Mouse (Mus musculus): ENCODE results near the gene Gipc2.

The Gipc2 gene

GRCm38 (mm10) chr3:152076088-152076487 lies 89.9 kb downstream of the Gipc2 start:
- no peak for DNase-seq (ENCODE audit: low spot score in 2 of 2)

GRCm38 (mm10) chr3:152069001-152069400 lies 97.0 kb downstream of the Gipc2 start:
- no peak for DNase-seq (ENCODE audit: low spot score in 2 of 2)

GRCm38 (mm10) chr3:152068311-152068710 lies 97.7 kb downstream of the Gipc2 start:
- no peak for DNase-seq (ENCODE audit: low spot score in 2 of 2)

- no peak for DNase-seq (ENCODE audit: low spot score in 2 of 2)
Measured at GRCm38 (mm10) chr3:152066696-152067095, 99.3 kb downstream of the Gipc2 start.

GRCm38 (mm10) chr3:152065806-152066205 lies 100.2 kb downstream of the Gipc2 start:
- no peak for DNase-seq (ENCODE audit: low spot score in 2 of 2)

- no peak for DNase-seq (ENCODE audit: low spot score in 2 of 2)
Measured at GRCm38 (mm10) chr3:152064166-152064565, 101.9 kb downstream of the Gipc2 start.

- no peak for DNase-seq (ENCODE audit: low spot score in 2 of 2)
Measured at GRCm38 (mm10) chr3:152062806-152063205, 103.2 kb downstream of the Gipc2 start.

- DNase-seq (ENCODE audit: low spot score in 2 of 2) = no peak
Measured at GRCm38 (mm10) chr3:152061145-152061544, 104.9 kb downstream of the Gipc2 start.

GRCm38 (mm10) chr3:152058235-152058634 lies 107.8 kb downstream of the Gipc2 start:
- no peak for DNase-seq (ENCODE audit: low spot score in 2 of 2)

GRCm38 (mm10) chr3:152054260-152054659 lies 111.8 kb downstream of the Gipc2 start:
- no peak for DNase-seq (ENCODE audit: low spot score in 2 of 2)

GRCm38 (mm10) chr3:152051959-152052358 lies 114.1 kb downstream of the Gipc2 start:
- DNase-seq (ENCODE audit: low spot score in 2 of 2) = no peak

GRCm38 (mm10) chr3:152047914-152048313 lies 118.1 kb downstream of the Gipc2 start:
- no peak for DNase-seq (ENCODE audit: low spot score in 2 of 2)

- no peak for DNase-seq (ENCODE audit: low spot score in 2 of 2)
Measured at GRCm38 (mm10) chr3:152046895-152047294, 119.1 kb downstream of the Gipc2 start.
